Mouse (Mus musculus): Measurements from ENCODE around the gene Gm5416. TPM values are rescaled to one million over a fixed set of nuclear protein-coding genes. Genes with fewer than 3 reads are reported as not detected.
"Not testable (repeated sequence)": the region's sequence is repeated elsewhere in the genome, so short reads cannot be mapped to it uniquely, and the experiment has no call there.

Gene Gm5416
- not detected in 2 replicates for polyA plus RNA-seq (2015; fragmentation: Nextera tagmentation; extraction: Ambion mirVana)

- Histone ChIP-seq H3K9me3 (no peaks in the 10 kb centered on the region), H3K4me2 (no peak within 1 kb of the TSS), H3K27ac (replicated peaks) (no peak within 1 kb of the TSS), H3K27me3 (no peaks in the 10 kb centered on the region), H3K36me3 (no peaks in the 10 kb centered on the region), H3K4me3 (no peak within 1 kb of the TSS), H3K9ac (no peak within 1 kb of the TSS), H3K4me1 (replicated peaks) (no peaks in the 10 kb centered on the region)
- no peak for ATAC-seq (ENCODE audit: low read depth)
- 82% methylated on average over 2 of the region's 2 CpGs for WGBS
These were observed at the start of gene Gm5416 for GRCm38 (mm10) chr16:36209967-36210453. Gene Gm5416, plus strand, starts transcription at chr16:36210403.

- ATAC-seq (ENCODE audit: low read depth); H3K9me3 ChIP-seq; H3K27ac ChIP-seq (replicated peaks); H3K4me1 ChIP-seq (replicated peaks); H3K4me3 ChIP-seq; H3K4me2 ChIP-seq; H3K36me3 ChIP-seq; H3K27me3 ChIP-seq; H3K9ac ChIP-seq: not testable (repeated sequence)
- WGBS = 76% methylated on average over 10 of the region's 10 CpGs
These were observed 42.4 kb upstream of the Gm5416 start for GRCm38 (mm10) chr16:36167841-36168240.

GRCm38 (mm10) chr16:36176108-36176507, 34.1 kb upstream of the Gm5416 start:
- Histone ChIP-seq H3K27me3 (no peaks in the 10 kb centered on the region), H3K9me3 (no peaks in the 10 kb centered on the region), H3K4me3 (no peak overlapping the region), H3K27ac (replicated peaks) (no peak overlapping the region), H3K9ac (no peak overlapping the region), H3K4me2 (no peak overlapping the region), H3K4me1 (replicated peaks) (no peaks in the 10 kb centered on the region), H3K36me3 (no peaks in the 10 kb centered on the region)
- no peak for ATAC-seq (ENCODE audit: low read depth)

- ATAC-seq (ENCODE audit: low read depth) = no peak
- Histone ChIP-seq H3K27me3 (no peaks in the 10 kb centered on the region), H3K4me1 (replicated peaks) (no peaks in the 10 kb centered on the region), H3K4me2 (no peak overlapping the region), H3K9ac (no peak overlapping the region), H3K4me3 (no peak overlapping the region), H3K27ac (replicated peaks) (no peak overlapping the region), H3K36me3 (no peaks in the 10 kb centered on the region), H3K9me3 (no peaks in the 10 kb centered on the region)
- 89% methylated on average over 2 of the region's 2 CpGs for WGBS
These were observed 30.3 kb upstream of the Gm5416 start for GRCm38 (mm10) chr16:36179910-36180309.

GRCm38 (mm10) chr16:36183912-36184311, 26.3 kb upstream of the Gm5416 start, which contains the start of gene Gm5483:
Gene Gm5483, plus strand, starts transcription at chr16:36184212.
- H3K36me3 ChIP-seq; ATAC-seq (ENCODE audit: low read depth); H3K4me1 ChIP-seq (replicated peaks); H3K4me2 ChIP-seq; H3K4me3 ChIP-seq; H3K27ac ChIP-seq (replicated peaks); H3K27me3 ChIP-seq; H3K9ac ChIP-seq; H3K9me3 ChIP-seq: not testable (repeated sequence)
- 87% methylated on average over 4 of the region's 4 CpGs for WGBS

GRCm38 (mm10) chr16:36199226-36199625, 11.0 kb upstream of the Gm5416 start:
- H3K4me3 ChIP-seq = no peak overlapping the region
- no peaks in the 10 kb centered on the region for H3K9me3 ChIP-seq
- H3K27ac ChIP-seq (replicated peaks) = no peak overlapping the region
- H3K27me3 ChIP-seq = no peaks in the 10 kb centered on the region
- peak overlapping the region; percentile 45 for H3K4me2 ChIP-seq
- no peaks in the 10 kb centered on the region for H3K36me3 ChIP-seq
- 46% methylated on average over 19 of the region's 19 CpGs for WGBS
- no peak overlapping the region for H3K9ac ChIP-seq
- ATAC-seq (ENCODE audit: low read depth) = no peak
- no peaks in the 10 kb centered on the region for H3K4me1 ChIP-seq (replicated peaks)

GRCm38 (mm10) chr16:36203846-36204245, 6.4 kb upstream of the Gm5416 start:
- Histone ChIP-seq H3K4me1 (replicated peaks) (no peaks in the 10 kb centered on the region), H3K9ac (no peak overlapping the region), H3K27ac (replicated peaks) (no peak overlapping the region), H3K27me3 (no peaks in the 10 kb centered on the region), H3K4me2 (no peak overlapping the region), H3K9me3 (no peaks in the 10 kb centered on the region), H3K36me3 (no peaks in the 10 kb centered on the region), H3K4me3 (no peak overlapping the region)
- 83% methylated on average over 5 of the region's 5 CpGs for WGBS
- no peak for ATAC-seq (ENCODE audit: low read depth)

- not testable (repeated sequence) for H3K4me3 ChIP-seq; H3K4me1 ChIP-seq (replicated peaks); H3K36me3 ChIP-seq; H3K9ac ChIP-seq; H3K27ac ChIP-seq (replicated peaks); H3K9me3 ChIP-seq; ATAC-seq (ENCODE audit: low read depth); H3K27me3 ChIP-seq; H3K4me2 ChIP-seq
- WGBS = 39% methylated on average over 2 of the region's 2 CpGs
These were observed 4.5 kb upstream of the Gm5416 start for GRCm38 (mm10) chr16:36205684-36206083.

GRCm38 (mm10) chr16:36221168-36221567, 11.0 kb downstream of the Gm5416 start, which contains the start of gene 2010005H15Rik:
Gene 2010005H15Rik, plus strand, starts transcription at chr16:36221468.
- not testable (repeated sequence) for H3K4me2 ChIP-seq; H3K27me3 ChIP-seq; H3K9ac ChIP-seq; H3K27ac ChIP-seq (replicated peaks); H3K36me3 ChIP-seq; H3K4me3 ChIP-seq; H3K9me3 ChIP-seq; H3K4me1 ChIP-seq (replicated peaks); ATAC-seq (ENCODE audit: low read depth)
- WGBS = 90% methylated on average over 7 of the region's 7 CpGs

GRCm38 (mm10) chr16:36260585-36260984, 50.4 kb downstream of the Gm5416 start:
- not testable (repeated sequence) for H3K9ac ChIP-seq; H3K27ac ChIP-seq (replicated peaks); H3K4me1 ChIP-seq (replicated peaks); ATAC-seq (ENCODE audit: low read depth); H3K4me2 ChIP-seq; H3K27me3 ChIP-seq; H3K9me3 ChIP-seq; H3K4me3 ChIP-seq; H3K36me3 ChIP-seq

Other genes starting within 250 kb of the Gm5416 start
- gene Kpna1, start 231.7 kb upstream of the Gm5416 start, polyA plus RNA-seq (2015; fragmentation: Nextera tagmentation; extraction: Ambion mirVana) = 72.7 and 74.9 TPM in 2 replicates
- gene Wdr5b, start 169.2 kb upstream of the Gm5416 start, polyA plus RNA-seq (2015; fragmentation: Nextera tagmentation; extraction: Ambion mirVana) = 12.6 and 14.4 TPM in 2 replicates
- gene Fam162a, start 138.8 kb upstream of the Gm5416 start, polyA plus RNA-seq (2015; fragmentation: Nextera tagmentation; extraction: Ambion mirVana) = 166 and 181 TPM in 2 replicates
- gene Ccdc58, start 138.7 kb upstream of the Gm5416 start, polyA plus RNA-seq (2015; fragmentation: Nextera tagmentation; extraction: Ambion mirVana) = 41.7 and 46.5 TPM in 2 replicates
- not detected in 2 replicates for gene Csta1, start 79.2 kb upstream of the Gm5416 start, polyA plus RNA-seq (2015; fragmentation: Nextera tagmentation; extraction: Ambion mirVana)
- 0.85 and 0.92 TPM in 2 replicates for gene Stfa2l1, start 53.6 kb upstream of the Gm5416 start, polyA plus RNA-seq (2015; fragmentation: Nextera tagmentation; extraction: Ambion mirVana)
- gene Gm5483, start 26.2 kb upstream of the Gm5416 start, polyA plus RNA-seq (2015; fragmentation: Nextera tagmentation; extraction: Ambion mirVana) = 1.5 and 1.7 TPM in 2 replicates
- 0.96 TPM in 1 of 2 replicates, not detected in the other for gene 2010005H15Rik, start 11.1 kb downstream of the Gm5416 start, polyA plus RNA-seq (2015; fragmentation: Nextera tagmentation; extraction: Ambion mirVana)
- 3.4 and 3.8 TPM in 2 replicates for gene Stfa1, start 66.5 kb downstream of the Gm5416 start, polyA plus RNA-seq (2015; fragmentation: Nextera tagmentation; extraction: Ambion mirVana)
- gene BC117090, start 123.9 kb downstream of the Gm5416 start, polyA plus RNA-seq (2015; fragmentation: Nextera tagmentation; extraction: Ambion mirVana) = not detected in 2 replicates
- gene BC100530, start 157.3 kb downstream of the Gm5416 start, polyA plus RNA-seq (2015; fragmentation: Nextera tagmentation; extraction: Ambion mirVana) = 3.7 and 3.8 TPM in 2 replicates
- gene Stfa2, start 198.1 kb downstream of the Gm5416 start, polyA plus RNA-seq (2015; fragmentation: Nextera tagmentation; extraction: Ambion mirVana) = 0.95 TPM in 1 of 2 replicates, not detected in the other
- 1.7 TPM in 1 of 2 replicates, not detected in the other for gene Stfa3, start 245.0 kb downstream of the Gm5416 start, polyA plus RNA-seq (2015; fragmentation: Nextera tagmentation; extraction: Ambion mirVana)